Mouse (Mus musculus): ENCODE data around the gene Zfp961.
"Not testable (repeated sequence)": the region's sequence is repeated elsewhere in the genome, so short reads cannot be mapped to it uniquely, and the experiment has no call there.

GRCm38 (mm10) chr8:72013506-72014228 is 62.8 kb downstream of the Zfp961 start:
- not testable (repeated sequence) for TF ChIP-seq CTCF, EP300 (IDR thresholded peaks at IDR 0.05; ENCODE audit: low read depth)

Data from liver, embryonic 14.5 days (tissue).